9 mouse cellular contexts compared by ENCODE assay signal in genomic region chr1:133209901-133210516, GRCm38 (mm10). TPM values are rescaled to one million over a fixed set of nuclear protein-coding genes. Genes with fewer than 3 reads are reported as not detected.
A peak's percentile ranks its signal among the peaks of the same experiment; 100 is the strongest.
DNase-seq lines count a peak whose midpoint lies in the region; ATAC-seq and TF ChIP-seq lines count a peak whose summit lies in the region.
"Had no signal": no experiment of that assay in that cellular context is flagged by ENCODE, and none has a peak within 500 bp of the region (broad histone marks: within the 10 kb centered on the region; RNA-seq: fewer than 3 reads in every experiment).

No protein-coding gene starts in this region.

- H3K9me3 ChIP-seq in lung, embryonic 15.5 days = no peaks in the 10 kb centered on the region
- no peaks in the 10 kb centered on the region for H3K9me3 ChIP-seq in heart, embryonic 15.5 days (replicated peaks)
- H3K9me3 ChIP-seq in limb, embryonic 10.5 days (replicated peaks) = no peaks in the 10 kb centered on the region

- no peak overlapping the region for H3K4me3 ChIP-seq in lung, embryonic 15.5 days
- H3K4me3 ChIP-seq in heart, embryonic 15.5 days = no peak overlapping the region
- H3K4me3 ChIP-seq in limb, embryonic 10.5 days = no peak overlapping the region
- H3K4me3 ChIP-seq in testis, adult 2 months (ENCODE audit: control insufficient read depth, low read depth, low read length) = no peak overlapping the region

- no peak overlapping the region for H3K4me2 ChIP-seq in lung, embryonic 15.5 days
- H3K4me2 ChIP-seq in heart, embryonic 15.5 days = no peak overlapping the region

- no peak overlapping the region for H3K9ac ChIP-seq in lung, embryonic 15.5 days
- no peak overlapping the region for H3K9ac ChIP-seq in heart, embryonic 15.5 days

- TF ChIP-seq POLR2A in testis, adult 2 months (IDR thresholded peaks at IDR 0.05; ENCODE audit: control insufficient read depth, low read depth, low read length) = no peak; the same call in 1 of the 2 replicates

- DNase-seq in lung, postnatal 36 days = no peak
- peak; percentile 39 to 42 for DNase-seq in cerebellum, adult 18-20 months
- no peak for DNase-seq in limb, embryonic 10.5 days (ENCODE audit: low spot score)
- DNase-seq in ovary, adult 18-20 months (ENCODE audit: low spot score) = no peak
- DNase-seq in thymus, postnatal 36 days = no peak

- TF ChIP-seq CTCF in testis, adult 2 months (IDR thresholded peaks at IDR 0.05; ENCODE audit: control insufficient read depth, insufficient read depth, insufficient replicate concordance, low read depth, low read length) = no peak

- ATAC-seq in lung, embryonic 15.5 days (ENCODE audit: borderline replicate concordance, extremely low read depth, low FRiP score, low TSS enrichment) = peak; percentile 32; the same call in 1 of the 2 replicates
- no peak for ATAC-seq in heart, embryonic 15.5 days (replicated peaks; ENCODE audit: insufficient number of reproducible peaks, insufficient read depth, low FRiP score, low read depth)

- H3K4me1 ChIP-seq in lung, embryonic 15.5 days = peaks cover 4% of the 10 kb centered on the region; the same call in 1 of the 2 replicates
- H3K4me1 ChIP-seq in heart, embryonic 15.5 days (replicated peaks) = peaks cover 28% of the 10 kb centered on the region
- H3K4me1 ChIP-seq in limb, embryonic 10.5 days = peaks cover 43% of the 10 kb centered on the region
- H3K4me1 ChIP-seq in testis, adult 2 months (ENCODE audit: control insufficient read depth, insufficient read depth, low read length) = peaks cover 20% of the 10 kb centered on the region

- no peaks in the 10 kb centered on the region for H3K36me3 ChIP-seq in lung, embryonic 15.5 days
- H3K36me3 ChIP-seq in heart, embryonic 15.5 days = no peaks in the 10 kb centered on the region
- no peaks in the 10 kb centered on the region for H3K36me3 ChIP-seq in limb, embryonic 10.5 days
- no peaks in the 10 kb centered on the region for H3K36me3 ChIP-seq in testis, adult 2 months (ENCODE audit: control insufficient read depth, insufficient read depth, low read length)

- peaks cover 5% of the 10 kb centered on the region; the same call in 1 of the 2 replicates for H3K27me3 ChIP-seq in lung, embryonic 15.5 days
- no peaks in the 10 kb centered on the region; the same call in 1 of the 2 replicates for H3K27me3 ChIP-seq in heart, embryonic 15.5 days
- peaks cover 33% of the 10 kb centered on the region for H3K27me3 ChIP-seq in limb, embryonic 10.5 days (ENCODE audit: low read depth, poor library complexity, severe bottlenecking)
- no peaks in the 10 kb centered on the region for H3K27me3 ChIP-seq in testis, adult 2 months (ENCODE audit: control insufficient read depth, insufficient read depth, low read length)

- WGBS in lung, embryonic 15.5 days = 35% methylated on average over 17 of the region's 17 CpGs
- 42% methylated on average over 17 of the region's 17 CpGs for WGBS in heart, embryonic 15.5 days
- WGBS in limb, embryonic 10.5 days = 42% methylated on average over 17 of the region's 17 CpGs

- H3K27ac ChIP-seq in lung, embryonic 15.5 days = no peak overlapping the region
- 0 out of 2 replicates have a peak overlapping the region, but pooled peaks have one; percentile 25 for H3K27ac ChIP-seq in heart, embryonic 15.5 days
- H3K27ac ChIP-seq in limb, embryonic 10.5 days = peak overlapping the region; percentile 70
- peak overlapping the region; percentile 57 for H3K27ac ChIP-seq in testis, adult 2 months (ENCODE audit: control insufficient read depth, insufficient read depth, low read depth, low read length)
- H3K27ac ChIP-seq: macrophage had no signal

RNA-seq across cellular contexts. Expression of gene Plekha6, which starts 46.0 kb away (rescaled TPM):
- polyA plus RNA-seq in lung, embryonic 15.5 days (2015; fragmentation: Nextera tagmentation; extraction: Ambion mirVana) = 6.9 and 7.6 TPM in 2 replicates
- polyA plus RNA-seq in heart, embryonic 15.5 days (2015; fragmentation: Nextera tagmentation; extraction: Ambion mirVana) = 12.2 and 13.8 TPM in 2 replicates
- polyA plus RNA-seq in limb, embryonic 10.5 days (2016; fragmentation: Nextera tagmentation; extraction: Ambion mirVana) = 1.4 and 2.3 TPM in 2 replicates
- 97.1 and 110 TPM in 2 replicates for polyA plus RNA-seq in testis, adult 2 months (2012; rRNA removed)
- polyA plus RNA-seq: macrophage had no signal

Comparison
In these comparisons a context has a peak if more than half of its experiments do, and no peak if none do; other contexts are left out.
1. DNase-seq: peak in cerebellum, adult 18-20 months (2 of 2); none in lung, postnatal 36 days (single experiment), limb, embryonic 10.5 days (single experiment), ovary, adult 18-20 months (single experiment) and thymus, postnatal 36 days (0 of 2).